Comparison of ENCODE assay signal across 12 mouse cellular contexts in the genomic region with DNA sequence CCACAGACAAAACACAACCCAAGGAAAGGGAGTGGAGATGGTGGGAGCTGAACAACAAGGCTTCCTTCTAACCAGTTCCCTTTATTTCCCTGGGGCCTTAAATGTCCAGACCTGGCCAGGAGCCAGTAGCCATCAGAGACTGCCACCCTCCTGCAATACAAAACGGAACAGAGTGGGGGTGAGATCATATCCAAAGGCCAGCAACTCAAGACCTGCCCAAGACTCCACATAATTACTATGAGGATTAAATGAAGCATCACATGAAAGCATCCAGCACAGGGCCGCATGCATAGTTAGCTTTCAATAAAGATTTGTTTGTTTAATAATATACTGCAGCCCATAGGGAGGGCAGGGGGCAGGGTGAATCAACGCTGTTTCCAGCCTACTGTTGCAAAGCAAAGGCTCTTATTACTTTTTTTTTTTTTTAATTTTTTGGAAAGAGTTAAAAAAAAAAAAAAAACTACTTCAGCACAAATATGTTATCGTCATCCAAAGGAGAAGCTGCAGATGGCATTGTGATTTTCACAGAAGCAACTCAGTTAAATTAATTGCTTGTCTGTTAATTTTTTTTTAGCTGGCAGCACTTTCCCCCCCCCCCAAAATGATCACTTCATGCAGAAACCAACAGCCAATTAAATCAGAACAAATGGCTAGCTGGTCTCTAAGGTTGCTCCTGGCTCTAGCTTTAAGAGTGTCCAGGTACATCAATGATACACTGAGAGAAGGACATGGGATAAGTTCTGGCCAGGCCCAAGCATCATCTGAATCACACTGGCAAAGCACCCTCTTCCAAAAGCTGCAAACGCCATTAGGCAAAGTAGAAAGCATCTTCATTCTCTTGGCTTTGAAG.
DNase-seq lines count a peak whose midpoint lies in the region; ATAC-seq lines count a peak whose summit lies in the region.
"Had no signal": no experiment of that assay in that cellular context is flagged by ENCODE, and none has a peak within 500 bp of the region (broad histone marks: within the 10 kb centered on the region; RNA-seq: fewer than 3 reads in every experiment).

No protein-coding gene starts in this region.

- no peak overlapping the region for H3K4me2 ChIP-seq in hindbrain, embryonic 15.5 days
- H3K4me2 ChIP-seq in hindbrain, embryonic 12.5 days (replicated peaks) = no peak overlapping the region
- no peak overlapping the region for H3K4me2 ChIP-seq in forebrain, embryonic 12.5 days
- H3K4me2 ChIP-seq: heart, embryonic 11.5 days; limb, embryonic 15.5 days had no signal

- ATAC-seq in hindbrain, embryonic 15.5 days (ENCODE audit: low FRiP score, low read depth) = peak; percentile 74; the same call in 1 of the 2 replicates
- ATAC-seq in hindbrain, embryonic 12.5 days (ENCODE audit: low FRiP score) = no peak
- peak; percentile 77 for ATAC-seq in forebrain, embryonic 12.5 days (ENCODE audit: low FRiP score)

- no peaks in the 10 kb centered on the region for H3K9me3 ChIP-seq in hindbrain, embryonic 15.5 days
- H3K9me3 ChIP-seq in hindbrain, embryonic 12.5 days (replicated peaks) = no peaks in the 10 kb centered on the region
- H3K9me3 ChIP-seq in forebrain, embryonic 12.5 days = no peaks in the 10 kb centered on the region
- H3K9me3 ChIP-seq in limb, embryonic 10.5 days (replicated peaks) = no peaks in the 10 kb centered on the region
- H3K9me3 ChIP-seq: limb, embryonic 15.5 days had no signal

- 38% methylated on average over 5 of the region's 5 CpGs for WGBS in hindbrain, embryonic 15.5 days
- 58% methylated on average over 5 of the region's 5 CpGs for WGBS in hindbrain, embryonic 12.5 days
- 34% methylated on average over 5 of the region's 5 CpGs for WGBS in forebrain, embryonic 12.5 days
- 83% methylated on average over 5 of the region's 5 CpGs for WGBS in limb, embryonic 10.5 days

- H3K9ac ChIP-seq in hindbrain, embryonic 15.5 days = no peak overlapping the region
- no peak overlapping the region for H3K9ac ChIP-seq in hindbrain, embryonic 12.5 days
- no peak overlapping the region for H3K9ac ChIP-seq in forebrain, embryonic 12.5 days
- H3K9ac ChIP-seq: limb, embryonic 15.5 days had no signal

- H3K27me3 ChIP-seq in hindbrain, embryonic 15.5 days = no peaks in the 10 kb centered on the region
- H3K27me3 ChIP-seq in hindbrain, embryonic 12.5 days = peaks cover 7% of the 10 kb centered on the region
- peaks cover 62% of the 10 kb centered on the region for H3K27me3 ChIP-seq in forebrain, embryonic 12.5 days
- no peaks in the 10 kb centered on the region for H3K27me3 ChIP-seq in limb, embryonic 10.5 days (ENCODE audit: low read depth, poor library complexity, severe bottlenecking)
- H3K27me3 ChIP-seq: limb, embryonic 15.5 days had no signal

- H3K36me3 ChIP-seq in hindbrain, embryonic 15.5 days = no peaks in the 10 kb centered on the region
- no peaks in the 10 kb centered on the region for H3K36me3 ChIP-seq in hindbrain, embryonic 12.5 days
- no peaks in the 10 kb centered on the region for H3K36me3 ChIP-seq in forebrain, embryonic 12.5 days (replicated peaks)
- no peaks in the 10 kb centered on the region for H3K36me3 ChIP-seq in limb, embryonic 10.5 days
- H3K36me3 ChIP-seq: limb, embryonic 15.5 days had no signal

- H3K4me3 ChIP-seq in hindbrain, embryonic 15.5 days = no peak overlapping the region
- no peak overlapping the region for H3K4me3 ChIP-seq in hindbrain, embryonic 12.5 days
- H3K4me3 ChIP-seq in forebrain, embryonic 12.5 days (replicated peaks) = no peak overlapping the region
- H3K4me3 ChIP-seq in limb, embryonic 10.5 days = no peak overlapping the region
- H3K4me3 ChIP-seq: limb, embryonic 15.5 days had no signal

- intact Hi-C loops in left cerebral cortex, postnatal 4 days (cut with DNase I) = no loop called here
- intact Hi-C loops in gastrocnemius, postnatal 14 days (cut with DNase I; ENCODE audit: low total_unique reads) = no loop called here

- peaks cover 5% of the 10 kb centered on the region for H3K4me1 ChIP-seq in hindbrain, embryonic 15.5 days (replicated peaks)
- H3K4me1 ChIP-seq in hindbrain, embryonic 12.5 days = peaks cover 3% of the 10 kb centered on the region
- H3K4me1 ChIP-seq in forebrain, embryonic 12.5 days = peaks cover 5% of the 10 kb centered on the region
- H3K4me1 ChIP-seq in limb, embryonic 10.5 days = no peaks in the 10 kb centered on the region
- H3K4me1 ChIP-seq: limb, embryonic 15.5 days had no signal

- peak; percentile 52 for DNase-seq in left cerebral cortex, postnatal 4 days
- DNase-seq in left cerebral cortex, adult 11 months (ENCODE audit: low spot score) = no peak
- peak; percentile 43 for DNase-seq in lung, postnatal 36 days
- no peak for DNase-seq in gastrocnemius, postnatal 14 days
- DNase-seq in limb, embryonic 10.5 days (ENCODE audit: low spot score) = no peak
- DNase-seq: cerebellum, postnatal 36 days; thymus, postnatal 36 days had no signal

- H3K27ac ChIP-seq in hindbrain, embryonic 15.5 days (replicated peaks) = no peak overlapping the region
- H3K27ac ChIP-seq in hindbrain, embryonic 12.5 days = no peak overlapping the region
- no peak overlapping the region for H3K27ac ChIP-seq in forebrain, embryonic 12.5 days
- no peak overlapping the region for H3K27ac ChIP-seq in limb, embryonic 10.5 days
- H3K27ac ChIP-seq: limb, embryonic 15.5 days had no signal

Comparison
In these comparisons a context has a peak if more than half of its experiments do, and no peak if none do; other contexts are left out.
1. DNase-seq: peak in left cerebral cortex, postnatal 4 days (single experiment) and lung, postnatal 36 days (single experiment); none in left cerebral cortex, adult 11 months (single experiment), gastrocnemius, postnatal 14 days (single experiment) and limb, embryonic 10.5 days (single experiment).